Mouse (Mus musculus): ENCODE measurements around the gene Ywhaq. TPM values are rescaled to one million over a fixed set of nuclear protein-coding genes. Genes with fewer than 3 reads are reported as not detected.

Ywhaq gene
- polyA plus RNA-seq (2017; shearing (Covaris generic)) = 202 TPM

GRCm38 (mm10) chr12:21417100-21418070, at the start of gene Ywhaq:
Ywhaq (minus strand) TSS chr12:21417637.

DNA sequence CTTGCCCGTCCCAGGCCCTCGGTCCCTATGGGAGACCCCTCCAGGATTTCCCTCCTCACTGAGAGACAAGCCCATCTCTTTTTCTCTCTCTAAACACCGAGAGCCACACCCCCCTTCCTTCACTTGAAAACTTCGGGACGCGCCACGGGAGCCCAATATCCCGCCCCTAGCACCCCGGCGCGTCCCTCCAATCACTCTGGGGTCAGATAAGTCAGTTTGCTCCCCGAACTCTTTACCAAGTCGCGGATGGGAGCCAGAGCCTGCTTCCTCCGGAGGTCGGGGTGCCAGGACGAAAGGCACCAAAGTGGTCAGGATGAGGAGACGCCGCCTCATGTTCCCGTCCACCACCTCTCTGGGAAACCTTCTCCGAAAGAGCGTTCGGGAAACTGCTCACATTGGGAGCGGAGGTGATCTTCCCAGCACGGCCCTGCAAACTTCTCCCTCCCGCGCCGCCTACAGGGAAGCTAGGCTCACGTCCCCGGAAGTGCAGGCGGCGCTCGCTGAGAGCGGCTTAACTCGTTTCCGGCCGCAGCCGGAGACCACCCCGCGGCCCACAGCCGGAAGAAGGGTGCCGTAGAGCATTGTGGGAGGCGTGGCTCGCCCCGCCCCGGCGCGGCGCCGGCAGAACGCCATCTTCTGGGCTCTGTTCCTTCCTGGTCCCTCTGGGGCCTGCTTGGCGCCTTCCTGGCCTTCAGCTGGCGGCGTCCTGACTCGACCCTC, 44.2 kb downstream of the Ywhaq start, which contains the start of gene Adam17:
Gene Adam17 (minus strand): TSS at position 533 of the 720 bp plus-strand sequence.

Other genes with a start within 250 kb of the Ywhaq start
- 107 TPM for gene Cpsf3, start 132.2 kb downstream of the Ywhaq start, polyA plus RNA-seq (2017; shearing (Covaris generic))
- gene Itgb1bp1, start 131.4 kb downstream of the Ywhaq start, polyA plus RNA-seq (2017; shearing (Covaris generic)) = 75.0 TPM
- gene Iah1, start 101.2 kb downstream of the Ywhaq start, polyA plus RNA-seq (2017; shearing (Covaris generic)) = 24.2 TPM
- 35.1 TPM for gene Adam17, start 44.0 kb downstream of the Ywhaq start, polyA plus RNA-seq (2017; shearing (Covaris generic))